Comparison of ENCODE assay signal across 13 mouse cellular contexts in the genomic region with DNA sequence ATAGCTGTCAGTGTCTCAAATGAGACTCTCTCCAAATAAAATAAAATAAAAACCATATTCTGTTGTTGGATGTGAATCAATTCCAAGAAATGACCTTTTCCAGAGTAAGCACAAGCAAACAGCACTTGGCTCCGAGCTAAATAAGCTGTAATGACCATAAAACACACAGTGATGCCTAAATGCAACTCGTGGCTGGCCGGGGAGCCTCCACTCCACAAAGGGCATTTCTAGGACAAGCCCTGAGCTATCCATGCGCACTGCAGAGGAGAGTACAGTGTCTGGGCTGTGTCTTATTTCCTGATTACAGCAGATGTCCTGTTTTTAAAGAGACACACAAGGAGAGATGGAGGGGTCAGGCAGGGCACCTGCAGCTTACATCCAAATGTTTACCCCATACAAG. TPM values are rescaled to one million over a fixed set of nuclear protein-coding genes. Genes with fewer than 3 reads are reported as not detected.
DNase-seq lines count a peak whose midpoint lies in the region; ATAC-seq and TF ChIP-seq lines count a peak whose summit lies in the region.
"Had no signal": no experiment of that assay in that cellular context is flagged by ENCODE, and none has a peak within 500 bp of the region (broad histone marks: within the 10 kb centered on the region; RNA-seq: fewer than 3 reads in every experiment).

No protein-coding gene starts in this region.

- no peak for ATAC-seq in heart, embryonic 13.5 days (ENCODE audit: extremely low read depth, insufficient number of reproducible peaks, low FRiP score, low TSS enrichment)
- ATAC-seq in limb, embryonic 12.5 days (ENCODE audit: insufficient number of reproducible peaks, insufficient read depth, low FRiP score, low TSS enrichment, low read depth): no peak
- no peak for ATAC-seq in forebrain, embryonic 12.5 days (ENCODE audit: low FRiP score)
- no peak for ATAC-seq in forebrain, postnatal 0 days

- 34% methylated on average over 4 of the region's 4 CpGs for whole genome bisulfite sequencing in heart, embryonic 13.5 days
- 35% methylated on average over 4 of the region's 4 CpGs for WGBS in heart, embryonic 10.5 days
- WGBS in limb, embryonic 12.5 days: 23% methylated on average over 4 of the region's 4 CpGs
- 34% methylated on average over 4 of the region's 4 CpGs for WGBS in limb, embryonic 10.5 days
- 75% methylated on average over 4 of the region's 4 CpGs for WGBS in forebrain, embryonic 12.5 days
- 56% methylated on average over 4 of the region's 4 CpGs for WGBS in forebrain, postnatal 0 days

- no peaks in the 10 kb centered on the region for H3K9me3 ChIP-seq in heart, embryonic 13.5 days
- H3K9me3 ChIP-seq in heart, embryonic 10.5 days: no peaks in the 10 kb centered on the region
- no peaks in the 10 kb centered on the region for H3K9me3 ChIP-seq in limb, embryonic 12.5 days
- H3K9me3 ChIP-seq in limb, embryonic 10.5 days (replicated peaks): no peaks in the 10 kb centered on the region
- no peaks in the 10 kb centered on the region for H3K9me3 ChIP-seq in forebrain, embryonic 12.5 days
- H3K9me3 ChIP-seq in forebrain, postnatal 0 days (ENCODE audit: low read length): no peaks in the 10 kb centered on the region
- H3K9me3 ChIP-seq: megakaryocyte, embryonic 14.5 days had no signal

- peak overlapping the region; percentile 33 for H3K27ac ChIP-seq in heart, embryonic 13.5 days (replicated peaks)
- no peak overlapping the region for H3K27ac ChIP-seq in heart, embryonic 10.5 days
- H3K27ac ChIP-seq in limb, embryonic 12.5 days: peak overlapping the region; percentile 66
- no peak overlapping the region for H3K27ac ChIP-seq in limb, embryonic 10.5 days
- H3K27ac ChIP-seq in forebrain, embryonic 12.5 days: no peak overlapping the region
- no peak overlapping the region for H3K27ac ChIP-seq in forebrain, postnatal 0 days (ENCODE audit: low read depth, low read length)

- H3K4me2 ChIP-seq in heart, embryonic 13.5 days: peak overlapping the region; percentile 7; the same call in 1 of the 2 replicates
- H3K4me2 ChIP-seq in limb, embryonic 12.5 days: no peak overlapping the region
- no peak overlapping the region for H3K4me2 ChIP-seq in forebrain, embryonic 12.5 days
- no peak overlapping the region for H3K4me2 ChIP-seq in forebrain, postnatal 0 days (ENCODE audit: low read depth)

- TF ChIP-seq CTCF in forebrain, postnatal 0 days (IDR thresholded peaks at IDR 0.05; ENCODE audit: low read depth): no peak

- DNase-seq in heart, embryonic 10.5 days (ENCODE audit: low spot score): no peak
- DNase-seq in limb, embryonic 10.5 days (ENCODE audit: low spot score): no peak
- DNase-seq in adipocyte (ENCODE audit: low spot score): peak; percentile 74
- DNase-seq in kidney, postnatal 14 days: peak; percentile 36
- DNase-seq in forebrain, postnatal 0 days: no peak
- DNase-seq: cerebellum, postnatal 36 days; left cerebral cortex, postnatal 4 days; thymus, adult 2 months had no signal

- no peak overlapping the region for H3K4me3 ChIP-seq in heart, embryonic 13.5 days
- no peak overlapping the region for H3K4me3 ChIP-seq in heart, embryonic 10.5 days
- no peak overlapping the region for H3K4me3 ChIP-seq in limb, embryonic 12.5 days (replicated peaks)
- no peak overlapping the region for H3K4me3 ChIP-seq in limb, embryonic 10.5 days
- no peak overlapping the region for H3K4me3 ChIP-seq in forebrain, embryonic 12.5 days (replicated peaks)
- H3K4me3 ChIP-seq in forebrain, postnatal 0 days (ENCODE audit: low read depth, low read length): no peak overlapping the region
- H3K4me3 ChIP-seq: megakaryocyte, embryonic 14.5 days had no signal

- peaks cover 62% of the 10 kb centered on the region for H3K4me1 ChIP-seq in heart, embryonic 13.5 days
- peaks cover 51% of the 10 kb centered on the region for H3K4me1 ChIP-seq in heart, embryonic 10.5 days
- H3K4me1 ChIP-seq in limb, embryonic 12.5 days (replicated peaks): peaks cover 44% of the 10 kb centered on the region
- peaks cover 33% of the 10 kb centered on the region for H3K4me1 ChIP-seq in limb, embryonic 10.5 days
- H3K4me1 ChIP-seq in forebrain, embryonic 12.5 days: peaks cover 15% of the 10 kb centered on the region
- H3K4me1 ChIP-seq in forebrain, postnatal 0 days (ENCODE audit: insufficient read depth): 0 out of 2 replicates have a peak, but pooled peaks cover 8% of the 10 kb centered on the region

- no peak overlapping the region for H3K9ac ChIP-seq in heart, embryonic 13.5 days
- no peak overlapping the region for H3K9ac ChIP-seq in limb, embryonic 12.5 days (replicated peaks)
- no peak overlapping the region for H3K9ac ChIP-seq in forebrain, embryonic 12.5 days
- H3K9ac ChIP-seq in forebrain, postnatal 0 days: no peak overlapping the region

- peaks cover 13% of the 10 kb centered on the region for H3K36me3 ChIP-seq in heart, embryonic 13.5 days
- H3K36me3 ChIP-seq in heart, embryonic 10.5 days: peaks cover 13% of the 10 kb centered on the region
- peaks cover 14% of the 10 kb centered on the region; the same call in 1 of the 2 replicates for H3K36me3 ChIP-seq in limb, embryonic 12.5 days
- peaks cover 3% of the 10 kb centered on the region; the same call in 1 of the 2 replicates for H3K36me3 ChIP-seq in limb, embryonic 10.5 days
- H3K36me3 ChIP-seq in forebrain, embryonic 12.5 days (replicated peaks): peaks cover 7% of the 10 kb centered on the region; the same call in 1 of the 2 replicates
- peaks cover 18% of the 10 kb centered on the region for H3K36me3 ChIP-seq in forebrain, postnatal 0 days (ENCODE audit: insufficient read depth)

- no peaks in the 10 kb centered on the region for H3K27me3 ChIP-seq in heart, embryonic 13.5 days (replicated peaks)
- H3K27me3 ChIP-seq in heart, embryonic 10.5 days (ENCODE audit: insufficient read depth, poor library complexity, severe bottlenecking): no peaks in the 10 kb centered on the region
- no peaks in the 10 kb centered on the region for H3K27me3 ChIP-seq in limb, embryonic 12.5 days
- H3K27me3 ChIP-seq in limb, embryonic 10.5 days (ENCODE audit: low read depth, poor library complexity, severe bottlenecking): no peaks in the 10 kb centered on the region
- H3K27me3 ChIP-seq in forebrain, embryonic 12.5 days: no peaks in the 10 kb centered on the region
- no peaks in the 10 kb centered on the region for H3K27me3 ChIP-seq in forebrain, postnatal 0 days (ENCODE audit: insufficient read depth, low read length)
- H3K27me3 ChIP-seq: megakaryocyte, embryonic 14.5 days had no signal

RNA-seq across cellular contexts. Expression of a gene that starts 12.2 kb away (rescaled TPM):
- polyA plus RNA-seq in heart, embryonic 13.5 days (2015; fragmentation: Nextera tagmentation; extraction: Ambion mirVana): 4.5 TPM in 2 replicates
- polyA plus RNA-seq in heart, embryonic 10.5 days (2016; fragmentation: Nextera tagmentation; extraction: Ambion mirVana): 4.8 and 6.6 TPM in 2 replicates
- polyA plus RNA-seq in limb, embryonic 12.5 days (2016; fragmentation: Nextera tagmentation; extraction: Ambion mirVana): 6.5 and 7.4 TPM in 2 replicates
- 2.0 and 2.2 TPM in 2 replicates for polyA plus RNA-seq in limb, embryonic 10.5 days (2016; fragmentation: Nextera tagmentation; extraction: Ambion mirVana)
- polyA plus RNA-seq in forebrain, embryonic 12.5 days (2016; fragmentation: Nextera tagmentation; extraction: Ambion mirVana): 5.6 and 5.8 TPM in 2 replicates
- total RNA-seq in forebrain, postnatal 0 days (2014; rRNA removed): 22.1 and 25.2 TPM in 2 replicates
- 11.2 and 13.6 TPM in 2 replicates for polyA plus RNA-seq in forebrain, postnatal 0 days (2015; fragmentation: Nextera tagmentation; extraction: Ambion mirVana)

RNA-seq across cellular contexts. Expression of a gene that starts 43.0 kb away (rescaled TPM):
- 0.11 and 0.15 TPM in 2 replicates for polyA plus RNA-seq in heart, embryonic 13.5 days (2015; fragmentation: Nextera tagmentation; extraction: Ambion mirVana)
- polyA plus RNA-seq in heart, embryonic 10.5 days (2016; fragmentation: Nextera tagmentation; extraction: Ambion mirVana): 0.06 TPM in 1 of 2 replicates, not detected in the other
- 0.09 TPM in 1 of 2 replicates, not detected in the other for polyA plus RNA-seq in limb, embryonic 12.5 days (2016; fragmentation: Nextera tagmentation; extraction: Ambion mirVana)
- polyA plus RNA-seq in limb, embryonic 10.5 days (2016; fragmentation: Nextera tagmentation; extraction: Ambion mirVana): not detected in 2 replicates
- polyA plus RNA-seq in forebrain, embryonic 12.5 days (2016; fragmentation: Nextera tagmentation; extraction: Ambion mirVana): 0.11 TPM in 1 of 2 replicates, not detected in the other
- total RNA-seq in forebrain, postnatal 0 days (2014; rRNA removed): 0.29 and 0.92 TPM in 2 replicates
- polyA plus RNA-seq in forebrain, postnatal 0 days (2015; fragmentation: Nextera tagmentation; extraction: Ambion mirVana): 0.33 and 0.45 TPM in 2 replicates
- total RNA-seq: neutrophil, adult 5-6 weeks had no signal
- polyA plus RNA-seq: thymus, adult 2 months had no signal

Comparison
In these comparisons a context has a peak if more than half of its experiments do, and no peak if none do; other contexts are left out.
1. H3K27ac ChIP-seq: peak in heart, embryonic 13.5 days (single experiment) and limb, embryonic 12.5 days (single experiment); none in heart, embryonic 10.5 days (single experiment), limb, embryonic 10.5 days (single experiment), forebrain, embryonic 12.5 days (single experiment) and forebrain, postnatal 0 days (single experiment).
2. DNase-seq: peak in adipocyte (single experiment) and kidney, postnatal 14 days (single experiment); none in heart, embryonic 10.5 days (single experiment), limb, embryonic 10.5 days (single experiment) and forebrain, postnatal 0 days (single experiment).